Mouse (Mus musculus) embryonic fibroblast, embryonic 13.5 days (primary cell): ENCODE measurements around the gene Jpt1.

Source experiments
- CTCF ChIP-seq: IDR thresholded peaks from 2 replicates; pipeline ENCODE4 v1.5.1; 2011; ENCODE audit warnings: mild to moderate bottlenecking, control low read depth, low read length, moderate library complexity, borderline replicate concordance; ENCODE audit not compliant: insufficient read depth
- POLR2A ChIP-seq: IDR thresholded peaks from 2 replicates; pipeline ENCODE4 v1.6.1; 2011; ENCODE audit warnings: low read depth, mild to moderate bottlenecking, control low read depth, low read length, moderate library complexity

GRCm38 (mm10) chr11:115490441-115491355, 23.5 kb downstream of the Jpt1 start:
- no peak for TF ChIP-seq CTCF
- TF ChIP-seq POLR2A = no peak
